Mouse (Mus musculus) G1E (cell line): ENCODE data around the gene Trp53rka.

Experiments
- CTCF ChIP-seq: IDR thresholded peaks from 2 replicates; pipeline ENCODE4 v1.5.1; 2012; ENCODE audit warnings: low read depth, low read length, inconsistent platforms, mixed read lengths
- GATA2 ChIP-seq: IDR thresholded peaks from 2 replicates; pipeline ENCODE4 v1.6.1; 2012; ENCODE audit warnings: low read depth, low read length, inconsistent platforms, borderline replicate concordance
- TAL1 ChIP-seq: conservative IDR thresholded peaks from 2 replicates; pipeline ENCODE4 v1.6.1; 2012; ENCODE audit warnings: low read depth, low read length, inconsistent platforms, mixed read lengths

DNA sequence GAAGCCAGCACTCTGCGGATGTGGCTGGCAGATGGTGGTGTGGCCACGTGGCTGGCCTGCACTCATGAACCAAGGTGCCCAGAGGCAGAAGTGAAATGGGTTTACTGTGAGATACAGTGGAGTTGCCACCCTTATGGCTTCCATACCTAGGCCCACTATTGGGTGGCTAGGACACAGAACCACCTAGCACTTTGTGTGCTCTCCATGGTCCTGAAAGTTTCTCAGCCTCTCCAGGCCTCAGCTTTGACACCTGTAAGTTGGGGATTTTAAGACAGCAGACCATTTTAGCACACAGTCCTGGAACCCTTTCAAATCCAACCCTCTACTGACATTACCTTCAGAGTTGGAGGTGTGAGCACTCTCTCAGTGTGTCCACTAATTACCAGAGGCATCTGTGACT, 36.4 kb downstream of the Trp53rka start:
- TF ChIP-seq CTCF (no peak), TAL1 (no peak), GATA2 (no peak)
